Mouse (Mus musculus) liver, embryonic 13.5 days (tissue): ENCODE measurements at regions not wholly inside any gene's neighbourhood (a gene's known extent, or its start where the extent isn't known, plus 50 kb on each side); places are given as distances from the start of the nearest gene placed in this dataset.

Source experiments
- ATAC-seq: fragments of 200-750 bp; cut with Nextera tagmentation; 2 replicates; pipeline ENCODE4 v1.8.0; 2017; ENCODE audit warnings: low read depth, mild to moderate bottlenecking, moderate number of reproducible peaks, moderate library complexity
- DNase-seq: peaks from one replicate; pipeline ENCODE4 v3.0.0; 2022
- H3K27ac ChIP-seq: fragments of 300-500 bp; sonication (generic); 2 replicates; pipeline ENCODE4 v1.5.1; 2015; ENCODE audit warnings: moderate library complexity, mild to moderate bottlenecking, inconsistent platforms
- H3K27me3 ChIP-seq: fragments of 300-500 bp; sonication (generic); 2 replicates; pipeline ENCODE4 v1.6.1; 2015; ENCODE audit warnings: mild to moderate bottlenecking, inconsistent platforms
- H3K36me3 ChIP-seq: fragments of 300-500 bp; sonication (generic); 2 replicates; pipeline ENCODE4 v1.6.1; 2015; ENCODE audit warnings: mild to moderate bottlenecking, inconsistent platforms
- H3K4me1 ChIP-seq: fragments of 300-500 bp; sonication (generic); replicated peaks from 2 replicates; pipeline ENCODE4 v1.6.1; 2015; ENCODE audit warnings: inconsistent platforms
- H3K4me2 ChIP-seq: fragments of 300-500 bp; sonication (generic); 2 replicates; pipeline ENCODE4 v1.6.1; 2015; ENCODE audit warnings: inconsistent platforms, mild to moderate bottlenecking, moderate library complexity
- H3K4me3 ChIP-seq: fragments of 300-500 bp; sonication (generic); replicated peaks from 2 replicates; pipeline ENCODE4 v1.5.1; 2015; ENCODE audit warnings: mild to moderate bottlenecking, inconsistent platforms
- H3K9ac ChIP-seq: fragments of 300-500 bp; sonication (generic); 2 replicates; pipeline ENCODE4 v1.6.1; 2015; ENCODE audit warnings: mild to moderate bottlenecking, inconsistent platforms
- H3K9me3 ChIP-seq: fragments of 300-500 bp; sonication (generic); replicated peaks from 2 replicates; pipeline ENCODE4 v1.6.1; 2016; ENCODE audit warnings: inconsistent platforms
- WGBS: fragments of 180-500 bp; shearing (Covaris S2); methylation state at CpG from one replicate; pipeline ENCODE4 v1.1.7; 2015; ENCODE audit not compliant: insufficient replicate concordance; 5-methylcytosine and 5-hydroxymethylcytosine counted together

- no peaks in the 10 kb centered on the region for H3K4me1 ChIP-seq
- H3K4me3 ChIP-seq = no peak overlapping the region
- H3K27me3 ChIP-seq = no peaks in the 10 kb centered on the region
- DNase-seq (no peak), ATAC-seq (no peak)
- 84% methylated on average over 5 of the region's 5 CpGs for WGBS
- H3K9ac ChIP-seq = no peak overlapping the region
- H3K27ac ChIP-seq = no peak overlapping the region
- H3K36me3 ChIP-seq = no peaks in the 10 kb centered on the region
- H3K9me3 ChIP-seq = no peaks in the 10 kb centered on the region
- no peak overlapping the region for H3K4me2 ChIP-seq
Measured at GRCm38 (mm10) chr13:97705926-97706325, 54.5 kb downstream of the Gm10260 start.

GRCm38 (mm10) chr13:97704541-97704940, 55.9 kb downstream of the Gm10260 start:
- Histone ChIP-seq H3K4me1 (peaks cover 3% of the 10 kb centered on the region), H3K4me3 (no peak overlapping the region), H3K9ac (no peak overlapping the region), H3K9me3 (no peaks in the 10 kb centered on the region), H3K27me3 (no peaks in the 10 kb centered on the region), H3K36me3 (no peaks in the 10 kb centered on the region), H3K27ac (no peak overlapping the region), H3K4me2 (no peak overlapping the region)
- DNase-seq (no peak), ATAC-seq (no peak)
- 79% methylated on average over 4 of the region's 4 CpGs for WGBS

GRCm38 (mm10) chr13:97698967-97699366, 61.5 kb downstream of the Gm10260 start:
- Histone ChIP-seq H3K27me3 (no peaks in the 10 kb centered on the region), H3K4me3 (no peak overlapping the region), H3K27ac (peak overlapping the region; percentile 36; the same call in 1 of the 2 replicates), H3K4me1 (peaks cover 28% of the 10 kb centered on the region), H3K9me3 (no peaks in the 10 kb centered on the region), H3K36me3 (no peaks in the 10 kb centered on the region), H3K9ac (no peak overlapping the region), H3K4me2 (no peak overlapping the region)
- DNase-seq = peak; percentile 36
- ATAC-seq = peak; percentile 90
- WGBS = 26% methylated on average over 2 of the region's 2 CpGs

GRCm38 (mm10) chr13:97698317-97698716, 62.1 kb downstream of the Gm10260 start:
- ATAC-seq = peak; percentile 84
- 77% methylated on average over 1 of the region's 1 CpGs for WGBS

GRCm38 (mm10) chr13:97697262-97697661, 63.2 kb downstream of the Gm10260 start:
- peaks cover 28% of the 10 kb centered on the region for H3K4me1 ChIP-seq
- no peaks in the 10 kb centered on the region for H3K36me3 ChIP-seq
- H3K9me3 ChIP-seq = no peaks in the 10 kb centered on the region
- ATAC-seq (peak; percentile 53), DNase-seq (no peak)
- H3K27ac ChIP-seq = no peak overlapping the region
- no peaks in the 10 kb centered on the region for H3K27me3 ChIP-seq
- no peak overlapping the region for H3K4me3 ChIP-seq
- no peak overlapping the region for H3K4me2 ChIP-seq
- H3K9ac ChIP-seq = no peak overlapping the region
- WGBS = 64% methylated on average over 10 of the region's 10 CpGs

More at GRCm38 (mm10) chr13:97698317-97698716, 62.1 kb downstream of the Gm10260 start:
- H3K27me3 ChIP-seq = no peaks in the 10 kb centered on the region
- H3K4me3 ChIP-seq = no peak overlapping the region
- H3K4me1 ChIP-seq = peaks cover 28% of the 10 kb centered on the region
- H3K4me2 ChIP-seq = no peak overlapping the region
- DNase-seq = peak; percentile 38
- no peak overlapping the region for H3K9ac ChIP-seq
- no peaks in the 10 kb centered on the region for H3K36me3 ChIP-seq
- no peaks in the 10 kb centered on the region for H3K9me3 ChIP-seq
- peak overlapping the region; percentile 36; the same call in 1 of the 2 replicates for H3K27ac ChIP-seq

GRCm38 (mm10) chr13:97695022-97695421, 65.4 kb downstream of the Gm10260 start:
- Histone ChIP-seq H3K4me1 (peaks cover 28% of the 10 kb centered on the region), H3K9me3 (no peaks in the 10 kb centered on the region), H3K36me3 (no peaks in the 10 kb centered on the region), H3K4me2 (no peak overlapping the region), H3K9ac (no peak overlapping the region), H3K27ac (no peak overlapping the region), H3K27me3 (no peaks in the 10 kb centered on the region), H3K4me3 (no peak overlapping the region)
- DNase-seq = no peak
- no peak for ATAC-seq
- WGBS = 72% methylated on average over 2 of the region's 2 CpGs

- Histone ChIP-seq H3K4me2 (no peak overlapping the region), H3K4me1 (peaks cover 25% of the 10 kb centered on the region), H3K4me3 (no peak overlapping the region), H3K27ac (no peak overlapping the region), H3K9ac (no peak overlapping the region), H3K36me3 (no peaks in the 10 kb centered on the region), H3K9me3 (no peaks in the 10 kb centered on the region), H3K27me3 (no peaks in the 10 kb centered on the region)
- no peak for ATAC-seq
- 75% methylated on average over 9 of the region's 9 CpGs for WGBS
- no peak for DNase-seq
Measured at GRCm38 (mm10) chr13:97694356-97694990, 66.0 kb downstream of the Gm10260 start.

- Histone ChIP-seq H3K4me3 (no peak overlapping the region), H3K27ac (no peak overlapping the region), H3K4me2 (no peak overlapping the region), H3K27me3 (no peaks in the 10 kb centered on the region), H3K9me3 (no peaks in the 10 kb centered on the region), H3K9ac (no peak overlapping the region), H3K4me1 (0 out of 2 replicates have a peak, but pooled peaks cover 3% of the 10 kb centered on the region), H3K36me3 (no peaks in the 10 kb centered on the region)
- WGBS = 73% methylated on average over 12 of the region's 12 CpGs
- DNase-seq (no peak), ATAC-seq (no peak)
Measured at GRCm38 (mm10) chr13:97688310-97688886, 72.0 kb downstream of the Gm10260 start.

GRCm38 (mm10) chr13:97683836-97684235, 76.6 kb downstream of the Gm10260 start:
- no peak for ATAC-seq
- DNase-seq = no peak
- no peak overlapping the region for H3K27ac ChIP-seq

GRCm38 (mm10) chr13:97681228-97681987, 79.0 kb downstream of the Gm10260 start:
- WGBS = 55% methylated on average over 6 of the region's 6 CpGs
- ATAC-seq = no peak
- Histone ChIP-seq H3K4me3 (no peak overlapping the region), H3K27me3 (no peaks in the 10 kb centered on the region), H3K9ac (no peak overlapping the region), H3K9me3 (no peaks in the 10 kb centered on the region), H3K36me3 (no peaks in the 10 kb centered on the region), H3K4me1 (peaks cover 9% of the 10 kb centered on the region), H3K27ac (no peak overlapping the region), H3K4me2 (no peak overlapping the region)
- no peak for DNase-seq

More at GRCm38 (mm10) chr13:97683836-97684235, 76.6 kb downstream of the Gm10260 start:
- Histone ChIP-seq H3K9ac (no peak overlapping the region), H3K36me3 (no peaks in the 10 kb centered on the region), H3K4me2 (no peak overlapping the region), H3K27me3 (no peaks in the 10 kb centered on the region), H3K4me3 (no peak overlapping the region), H3K9me3 (no peaks in the 10 kb centered on the region), H3K4me1 (peaks cover 11% of the 10 kb centered on the region)
- 75% methylated on average over 6 of the region's 6 CpGs for WGBS

- Histone ChIP-seq H3K27ac (no peak overlapping the region), H3K4me2 (no peak overlapping the region), H3K4me3 (no peak overlapping the region), H3K27me3 (no peaks in the 10 kb centered on the region), H3K36me3 (no peaks in the 10 kb centered on the region), H3K9me3 (no peaks in the 10 kb centered on the region), H3K9ac (no peak overlapping the region), H3K4me1 (peaks cover 9% of the 10 kb centered on the region)
- ATAC-seq (no peak), DNase-seq (no peak)
- WGBS = 39% methylated on average over 5 of the region's 5 CpGs
Measured at GRCm38 (mm10) chr13:97680283-97680896, 80.0 kb downstream of the Gm10260 start.
